Mouse (Mus musculus): ENCODE data around the gene Tfe3.
"Not testable (repeated sequence)": the region's sequence is repeated elsewhere in the genome, so short reads cannot be mapped to it uniquely, and the experiment has no call there.

GRCm38 (mm10) chrX:7802157-7802556 lies 39.8 kb downstream of the Tfe3 start:
- not testable (repeated sequence) for TF ChIP-seq POLR2A (IDR thresholded peaks at IDR 0.05; ENCODE audit: extremely low read depth, insufficient read depth, low read length); CTCF (IDR thresholded peaks at IDR 0.05; ENCODE audit: low read depth, low read length)
